Mouse (Mus musculus) liver, embryonic 14.5 days (tissue): ENCODE data around the gene Oaf.

Experiments used
- CTCF ChIP-seq: IDR thresholded peaks from 2 replicates; pipeline ENCODE4 v1.5.1; 2016; ENCODE audit warnings: antibody characterized with exemption, low read depth, control low read depth
- EP300 ChIP-seq: IDR thresholded peaks from 2 replicates; pipeline ENCODE4 v1.6.1; 2016; ENCODE audit warnings: antibody characterized with exemption, low read depth

DNA sequence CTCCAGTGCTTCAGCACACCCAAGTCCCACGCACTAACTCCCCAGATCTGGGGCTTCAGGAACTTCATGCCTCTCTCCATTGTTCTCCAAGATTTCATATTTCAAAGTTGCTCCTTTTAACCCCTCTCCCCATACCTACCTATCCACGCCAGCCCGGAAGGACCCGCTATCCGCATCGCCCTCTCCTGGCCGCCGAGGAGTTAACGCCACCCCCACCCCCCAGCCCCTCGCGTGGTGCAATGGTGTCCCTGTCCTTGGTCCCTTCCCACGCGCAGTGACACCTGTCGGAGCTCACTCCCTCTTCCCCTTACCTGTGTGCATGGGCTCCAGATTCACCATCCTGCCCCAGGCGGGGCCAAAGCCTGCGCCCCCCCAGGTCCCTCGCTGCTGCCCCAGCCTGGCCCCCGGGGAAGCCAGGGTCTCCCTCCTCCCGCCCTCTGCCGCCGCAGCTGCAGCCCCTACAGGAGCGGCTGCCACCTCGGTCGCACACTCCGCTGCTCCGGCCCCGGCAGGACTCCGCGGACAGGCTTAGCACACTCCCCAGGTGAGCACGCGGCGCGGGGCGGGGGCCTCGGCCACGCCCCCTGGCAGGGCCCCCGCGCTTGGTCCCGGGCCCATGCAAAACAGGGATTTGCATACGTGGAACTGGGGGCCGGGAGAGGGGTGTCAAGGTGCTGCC lies 34.2 kb downstream of the Oaf start:
- TF ChIP-seq CTCF (no peak), EP300 (no peak)
